Mouse (Mus musculus): ENCODE data around the gene Kcnh5. TPM values are rescaled to one million over a fixed set of nuclear protein-coding genes. Genes with fewer than 3 reads are reported as not detected.

The Kcnh5 gene
- polyA plus RNA-seq, 1 experiment from 2014 or later, result 0.03 TPM

DNA sequence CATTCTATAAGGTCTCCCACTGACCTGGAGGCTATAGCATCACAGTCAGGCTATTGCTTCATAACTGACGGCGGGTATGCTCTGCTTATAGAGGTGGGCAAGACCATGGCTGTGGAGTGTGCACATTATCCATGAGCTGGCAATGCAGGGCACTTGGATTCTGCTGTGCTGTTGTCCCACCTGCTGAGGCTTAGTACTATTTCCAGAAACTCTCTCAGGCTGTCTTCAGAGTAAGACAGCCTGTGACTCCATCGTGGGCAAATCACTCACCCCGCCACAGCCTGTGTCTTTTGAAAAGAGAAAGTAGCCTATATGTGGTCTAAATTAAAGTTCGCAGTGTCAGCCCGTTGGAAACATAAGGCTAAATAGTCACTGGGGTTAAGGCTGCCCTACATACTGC is 295.8 kb downstream of the Kcnh5 start:
- no peak overlapping the region for H3K4me3 ChIP-seq (ENCODE audit: low read depth, low read length)
- no peak overlapping the region for H3K9ac ChIP-seq (ENCODE audit: low read depth, low read length)
- 90% methylated on average over 6 of the region's 6 CpGs for WGBS
- no peak for TF ChIP-seq CTCF (IDR thresholded peaks at IDR 0.05; ENCODE audit: low read depth)
- no peaks in the 10 kb centered on the region for H3K27me3 ChIP-seq (replicated peaks; ENCODE audit: control insufficient read depth, insufficient read depth, low read length)
- no peaks in the 10 kb centered on the region for H3K4me1 ChIP-seq (replicated peaks; ENCODE audit: control insufficient read depth, insufficient read depth, low read length)
- H3K9me3 ChIP-seq (ENCODE audit: control insufficient read depth), result no peaks in the 10 kb centered on the region
- no peaks in the 10 kb centered on the region for H3K36me3 ChIP-seq (ENCODE audit: control insufficient read depth, insufficient read depth)
- no peak overlapping the region for H3K27ac ChIP-seq (ENCODE audit: low read depth, low read length)
- H3K4me2 ChIP-seq (replicated peaks; ENCODE audit: low read depth), result no peak overlapping the region
- ATAC-seq, result no peak

DNA sequence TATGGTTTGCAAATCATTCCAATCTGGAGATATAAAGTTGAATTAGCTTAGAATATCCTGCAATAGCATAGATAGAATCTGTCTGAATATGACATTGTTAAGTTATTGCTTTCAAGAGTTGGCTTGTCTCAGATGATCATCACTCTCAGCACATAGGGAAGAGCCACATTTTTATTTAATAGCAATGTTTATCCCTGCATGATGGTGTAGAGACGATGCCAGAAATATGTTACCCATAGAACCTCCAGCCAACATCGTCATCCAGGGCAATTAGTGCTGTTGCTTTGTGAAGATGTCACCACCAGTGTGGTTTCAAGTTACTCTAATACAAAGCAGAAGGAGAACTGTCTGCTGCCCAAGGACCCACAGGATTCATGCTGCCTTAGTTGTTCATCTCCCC is 321.5 kb downstream of the Kcnh5 start:
- Histone ChIP-seq H3K27me3 (replicated peaks; ENCODE audit: control insufficient read depth, insufficient read depth, low read length) (no peaks in the 10 kb centered on the region), H3K27ac (ENCODE audit: low read depth, low read length) (no peak overlapping the region), H3K9ac (ENCODE audit: low read depth, low read length) (no peak overlapping the region), H3K4me1 (replicated peaks; ENCODE audit: control insufficient read depth, insufficient read depth, low read length) (no peaks in the 10 kb centered on the region), H3K4me3 (ENCODE audit: low read depth, low read length) (no peak overlapping the region), H3K9me3 (ENCODE audit: control insufficient read depth) (no peaks in the 10 kb centered on the region), H3K4me2 (replicated peaks; ENCODE audit: low read depth) (no peak overlapping the region), H3K36me3 (ENCODE audit: control insufficient read depth, insufficient read depth) (no peaks in the 10 kb centered on the region)
- no peak for TF ChIP-seq CTCF (IDR thresholded peaks at IDR 0.05; ENCODE audit: low read depth)
- 84% methylated on average over 2 of the region's 2 CpGs for WGBS
- no peak for ATAC-seq

DNA sequence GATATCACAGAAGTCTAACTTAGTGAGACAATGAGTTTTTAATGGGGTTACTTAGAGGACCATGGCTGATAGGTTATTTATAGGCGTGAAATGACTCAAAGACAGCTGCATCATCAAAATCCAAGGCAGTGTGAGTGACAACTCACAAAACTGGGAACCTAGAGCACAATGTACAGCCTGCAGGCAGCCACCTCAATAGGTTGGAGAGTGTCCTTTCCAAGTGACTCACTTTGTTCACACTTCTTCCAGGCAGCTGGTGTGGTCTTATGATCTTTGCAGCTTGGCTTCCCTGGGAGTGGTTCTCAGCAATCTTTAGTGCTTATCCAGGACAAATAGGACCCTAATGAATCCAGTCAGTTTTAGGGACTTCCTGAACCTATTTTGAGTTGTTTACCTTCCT is 322.9 kb downstream of the Kcnh5 start:
- Histone ChIP-seq H3K27me3 (replicated peaks; ENCODE audit: control insufficient read depth, insufficient read depth, low read length) (no peaks in the 10 kb centered on the region), H3K9ac (ENCODE audit: low read depth, low read length) (no peak overlapping the region), H3K9me3 (ENCODE audit: control insufficient read depth) (no peaks in the 10 kb centered on the region), H3K4me1 (replicated peaks; ENCODE audit: control insufficient read depth, insufficient read depth, low read length) (no peaks in the 10 kb centered on the region), H3K27ac (ENCODE audit: low read depth, low read length) (no peak overlapping the region), H3K36me3 (ENCODE audit: control insufficient read depth, insufficient read depth) (no peaks in the 10 kb centered on the region), H3K4me3 (ENCODE audit: low read depth, low read length) (no peak overlapping the region), H3K4me2 (replicated peaks; ENCODE audit: low read depth) (no peak overlapping the region)
- no peak for ATAC-seq
- WGBS, result 80% methylated on average over 1 of the region's 1 CpGs
- no peak for TF ChIP-seq CTCF (IDR thresholded peaks at IDR 0.05; ENCODE audit: low read depth)

DNA sequence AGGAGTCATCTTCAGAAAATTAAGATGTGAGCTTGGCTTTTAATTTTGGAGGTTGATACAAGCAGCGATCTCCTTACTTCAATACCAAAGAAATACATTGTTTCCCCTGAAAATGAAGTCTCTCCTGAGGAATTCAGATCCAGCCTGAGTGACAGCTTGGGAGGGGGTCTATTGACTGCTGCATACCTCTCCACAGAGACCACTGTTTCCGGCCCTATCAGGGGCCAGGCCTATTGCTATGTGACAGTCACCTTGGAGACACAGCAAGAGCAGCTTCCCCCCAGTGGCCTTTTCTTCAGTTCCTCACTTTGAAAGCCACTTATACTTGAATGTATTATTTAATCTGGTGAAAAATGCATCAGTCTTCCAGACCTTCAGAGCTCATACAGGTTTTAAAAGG is 326.8 kb downstream of the Kcnh5 start:
- H3K9me3 ChIP-seq (ENCODE audit: control insufficient read depth), result no peaks in the 10 kb centered on the region
- H3K4me2 ChIP-seq (replicated peaks; ENCODE audit: low read depth), result no peak overlapping the region
- no peak for TF ChIP-seq CTCF (IDR thresholded peaks at IDR 0.05; ENCODE audit: low read depth)
- H3K27me3 ChIP-seq (replicated peaks; ENCODE audit: control insufficient read depth, insufficient read depth, low read length), result no peaks in the 10 kb centered on the region
- H3K36me3 ChIP-seq (ENCODE audit: control insufficient read depth, insufficient read depth), result no peaks in the 10 kb centered on the region
- ATAC-seq, result no peak
- 42% methylated on average over 2 of the region's 2 CpGs for WGBS
- H3K4me3 ChIP-seq (ENCODE audit: low read depth, low read length), result no peak overlapping the region
- no peak overlapping the region for H3K9ac ChIP-seq (ENCODE audit: low read depth, low read length)
- H3K4me1 ChIP-seq (replicated peaks; ENCODE audit: control insufficient read depth, insufficient read depth, low read length), result no peaks in the 10 kb centered on the region
- no peak overlapping the region for H3K27ac ChIP-seq (ENCODE audit: low read depth, low read length)

DNA sequence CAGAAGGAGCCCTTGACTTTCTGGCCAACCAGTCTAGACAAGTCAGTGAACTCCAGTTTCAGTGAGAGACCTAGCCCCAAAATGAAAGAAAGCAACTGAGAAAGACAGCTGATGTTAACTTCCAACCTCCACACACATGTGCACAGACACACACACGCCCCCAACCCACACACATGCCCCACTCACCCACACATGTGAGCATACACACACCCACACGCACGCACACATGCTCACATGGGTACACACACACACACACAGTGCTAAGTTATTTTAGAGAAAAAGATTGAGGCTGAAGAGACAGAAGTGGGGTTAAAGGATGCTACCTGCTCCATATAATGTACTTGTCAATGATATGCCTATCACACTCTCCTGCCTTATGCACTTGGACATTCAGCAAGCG is 327.2 kb downstream of the Kcnh5 start:
- H3K27ac ChIP-seq (ENCODE audit: low read depth, low read length), result no peak overlapping the region
- H3K36me3 ChIP-seq (ENCODE audit: control insufficient read depth, insufficient read depth), result no peaks in the 10 kb centered on the region
- 88% methylated on average over 4 of the region's 4 CpGs for WGBS
- no peak for TF ChIP-seq CTCF (IDR thresholded peaks at IDR 0.05; ENCODE audit: low read depth)
- no peak for ATAC-seq
- no peaks in the 10 kb centered on the region for H3K4me1 ChIP-seq (replicated peaks; ENCODE audit: control insufficient read depth, insufficient read depth, low read length)
- no peak overlapping the region for H3K4me2 ChIP-seq (replicated peaks; ENCODE audit: low read depth)
- H3K9me3 ChIP-seq (ENCODE audit: control insufficient read depth), result no peaks in the 10 kb centered on the region
- H3K9ac ChIP-seq (ENCODE audit: low read depth, low read length), result no peak overlapping the region
- no peak overlapping the region for H3K4me3 ChIP-seq (ENCODE audit: low read depth, low read length)
- no peaks in the 10 kb centered on the region for H3K27me3 ChIP-seq (replicated peaks; ENCODE audit: control insufficient read depth, insufficient read depth, low read length)

DNA sequence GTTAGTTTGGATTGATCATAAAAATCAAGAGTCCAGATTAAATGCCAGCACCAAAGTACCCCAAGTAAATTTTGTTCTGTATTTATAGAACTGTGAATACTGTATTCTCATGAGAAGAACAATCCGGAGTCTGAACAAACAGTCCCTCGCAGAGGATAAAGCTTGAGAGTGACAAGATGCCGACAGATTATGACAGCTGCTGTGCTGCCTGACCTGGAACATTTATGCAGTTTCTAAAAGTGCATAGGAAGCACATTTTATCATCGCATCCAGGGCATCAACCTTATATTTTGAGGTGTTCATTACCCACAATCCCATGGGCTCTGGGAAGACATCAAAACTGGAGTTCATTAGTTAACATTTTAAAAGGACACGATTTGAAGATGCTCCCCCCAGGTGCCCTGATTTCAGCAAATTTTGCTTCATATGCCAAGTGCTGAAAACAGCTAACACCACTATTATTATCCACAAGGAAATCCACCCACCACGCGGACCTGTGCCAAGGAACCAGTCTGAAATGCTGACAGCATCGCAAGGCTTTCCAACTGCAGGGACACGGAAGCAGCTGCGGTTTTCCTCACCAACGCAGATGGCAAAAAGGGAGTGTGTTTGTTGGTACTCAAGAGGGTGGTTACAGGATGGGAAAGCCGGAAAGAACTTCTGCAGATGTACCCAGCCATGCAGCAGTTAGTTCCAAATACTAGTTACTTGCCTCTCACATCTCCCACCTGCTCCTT is 328.4 kb downstream of the Kcnh5 start:
- no peaks in the 10 kb centered on the region for H3K4me1 ChIP-seq (replicated peaks; ENCODE audit: control insufficient read depth, insufficient read depth, low read length)
- no peak overlapping the region for H3K27ac ChIP-seq (ENCODE audit: low read depth, low read length)
- no peak for ATAC-seq
- no peak overlapping the region for H3K4me2 ChIP-seq (replicated peaks; ENCODE audit: low read depth)
- H3K36me3 ChIP-seq (ENCODE audit: control insufficient read depth, insufficient read depth), result no peaks in the 10 kb centered on the region
- WGBS, result 86% methylated on average over 12 of the region's 12 CpGs
- H3K4me3 ChIP-seq (ENCODE audit: low read depth, low read length), result no peak overlapping the region
- H3K9ac ChIP-seq (ENCODE audit: low read depth, low read length), result no peak overlapping the region
- no peak for TF ChIP-seq CTCF (IDR thresholded peaks at IDR 0.05; ENCODE audit: low read depth)
- no peaks in the 10 kb centered on the region for H3K27me3 ChIP-seq (replicated peaks; ENCODE audit: control insufficient read depth, insufficient read depth, low read length)
- no peaks in the 10 kb centered on the region for H3K9me3 ChIP-seq (ENCODE audit: control insufficient read depth)

Other genes with a start within 250 kb of the Kcnh5 start
- gene Rhoj, start 131.0 kb upstream of the Kcnh5 start, polyA plus RNA-seq (2015; fragmentation: Nextera tagmentation; extraction: Ambion mirVana), result 27.9 and 28.1 TPM in 2 replicates
- gene Gphb5, start 239.4 kb upstream of the Kcnh5 start, polyA plus RNA-seq (2015; fragmentation: Nextera tagmentation; extraction: Ambion mirVana), result not detected in 2 replicates